Mouse (Mus musculus): ENCODE measurements around the gene Gabra4.

GRCm38 (mm10) chr5:71614311-71614710, 43.8 kb downstream of the Gabra4 start:
- TF ChIP-seq POLR2A (IDR thresholded peaks at IDR 0.05; ENCODE audit: borderline replicate concordance, insufficient read depth, low read length) (no peak), CTCF (IDR thresholded peaks at IDR 0.05; ENCODE audit: borderline replicate concordance, insufficient read depth, low read depth, low read length) (no peak)
